Mouse (Mus musculus): ENCODE results near the gene Pax6. TPM values are rescaled to one million over a fixed set of nuclear protein-coding genes. Genes with fewer than 3 reads are reported as not detected.

Pax6 gene
- total RNA-seq, 4 experiments from 2014 or later = not detected

- DNase-seq (ENCODE audit: low spot score) = no peak
These were observed 2.6 kb downstream of the Pax6 start for GRCm38 (mm10) chr2:105671116-105671797.

- no peak for DNase-seq (ENCODE audit: low spot score)
These were observed 3.3 kb downstream of the Pax6 start for GRCm38 (mm10) chr2:105671798-105672595.

- no peak for DNase-seq (ENCODE audit: low spot score)
These were observed 3.9 kb downstream of the Pax6 start for GRCm38 (mm10) chr2:105672596-105672960.

- DNase-seq (ENCODE audit: low spot score) = no peak
These were observed 4.4 kb downstream of the Pax6 start for GRCm38 (mm10) chr2:105673054-105673453.

- DNase-seq (ENCODE audit: low spot score) = peak; percentile 52
These were observed 4.9 kb downstream of the Pax6 start for GRCm38 (mm10) chr2:105673631-105674060.

- DNase-seq (ENCODE audit: low spot score) = no peak
These were observed 5.6 kb downstream of the Pax6 start for GRCm38 (mm10) chr2:105674061-105674874.

- peak; percentile 29 for DNase-seq (ENCODE audit: low spot score)
These were observed 6.4 kb downstream of the Pax6 start for GRCm38 (mm10) chr2:105674875-105675729.

GRCm38 (mm10) chr2:105675730-105676079, 7.0 kb downstream of the Pax6 start:
- DNase-seq (ENCODE audit: low spot score) = no peak

- DNase-seq (ENCODE audit: low spot score) = no peak
These were observed 7.6 kb downstream of the Pax6 start for GRCm38 (mm10) chr2:105676080-105676908.

- no peak for DNase-seq (ENCODE audit: low spot score)
These were observed 8.3 kb downstream of the Pax6 start for GRCm38 (mm10) chr2:105676909-105677433.

- no peak for DNase-seq (ENCODE audit: low spot score)
These were observed 8.9 kb downstream of the Pax6 start for GRCm38 (mm10) chr2:105677434-105678105.

GRCm38 (mm10) chr2:105678306-105678705, 9.6 kb downstream of the Pax6 start:
- DNase-seq (ENCODE audit: low spot score) = no peak

GRCm38 (mm10) chr2:105678880-105679321, 10.2 kb downstream of the Pax6 start:
- DNase-seq (ENCODE audit: low spot score) = no peak

- no peak for DNase-seq (ENCODE audit: low spot score)
These were observed 10.6 kb downstream of the Pax6 start for GRCm38 (mm10) chr2:105679331-105679730.

- no peak for DNase-seq (ENCODE audit: low spot score)
These were observed 11.7 kb downstream of the Pax6 start for GRCm38 (mm10) chr2:105680146-105680998.

GRCm38 (mm10) chr2:105680999-105681710, 12.5 kb downstream of the Pax6 start:
- no peak for DNase-seq (ENCODE audit: low spot score)

GRCm38 (mm10) chr2:105682011-105682501, 13.4 kb downstream of the Pax6 start:
- DNase-seq (ENCODE audit: low spot score) = no peak
